Mouse (Mus musculus) megakaryocyte progenitor cell, adult 5-6 weeks (primary cell): ENCODE measurements around the gene Tunar. TPM values are rescaled to one million over a fixed set of nuclear protein-coding genes. Genes with fewer than 3 reads are reported as not detected.

ENCODE experiments used
- ATAC-seq: replicated peaks from 2 replicates; pipeline ENCODE4 v1.8.0; 2016; ENCODE audit warnings: mild to moderate bottlenecking, moderate TSS enrichment, inconsistent platforms; ENCODE audit not compliant: poor library complexity
- total RNA-seq, 2 experiments: library from RNA; stranded (forward) in 1 of 2; stranded (reverse) in 1 of 2; fragments of 157-497, 149-512 nt in 1 of 2; fragments of 200-1000 nt in 1 of 2; gene quantifications; 2 replicates each; pipeline versions ENCODE4 v1.2.3 to v1.2.4; 2015 to 2017

The Tunar gene
- total RNA-seq (2015) (not detected in 2 replicates), total RNA-seq (2017) (not detected in 2 replicates)

DNA sequence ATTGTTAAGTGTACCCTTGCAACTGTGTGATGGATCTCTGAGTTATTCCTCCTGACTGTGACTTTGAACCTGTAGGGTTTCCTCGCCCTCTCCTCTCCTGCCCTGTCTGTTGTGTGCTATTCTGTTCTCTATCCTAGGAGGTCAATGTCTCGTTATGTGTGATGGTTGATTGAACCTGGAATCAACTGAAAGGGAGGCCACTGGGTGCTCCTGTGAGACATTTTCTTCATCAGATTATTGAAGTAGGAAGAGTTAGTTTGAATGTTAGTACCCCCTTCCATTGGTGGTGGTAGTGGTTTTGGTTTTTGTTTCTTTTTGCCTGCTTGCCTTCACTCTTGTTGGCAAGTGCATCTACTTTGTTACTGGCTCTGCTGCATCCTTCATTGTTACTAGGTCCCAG is at the start of gene Tunar:
Gene Tunar, plus strand, starts transcription at position 301 of the 400 bp plus-strand sequence.
- no peak for ATAC-seq

DNA sequence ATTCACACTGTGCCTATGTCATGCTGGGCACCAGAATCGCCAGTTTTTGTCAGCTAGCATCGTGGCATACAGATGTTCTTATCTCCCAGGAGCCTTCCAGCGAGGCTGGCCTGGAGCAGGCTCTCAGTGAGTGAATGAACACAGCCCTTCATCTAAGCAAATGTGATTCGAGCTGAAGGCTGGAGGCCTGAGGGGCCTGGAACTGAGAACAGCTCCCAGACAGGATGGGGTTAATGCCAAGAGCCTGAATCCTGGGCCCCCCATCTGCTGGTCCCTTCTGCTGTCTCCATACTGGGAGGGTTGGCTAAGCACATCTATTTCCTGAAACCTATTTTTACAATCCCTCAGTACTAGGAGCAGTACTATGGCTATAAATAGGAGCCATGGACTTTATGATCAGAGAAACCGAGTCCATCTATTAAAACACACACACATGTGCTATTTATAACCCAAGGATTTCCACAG is 21.1 kb upstream of the Tunar start:
- ATAC-seq: no peak

DNA sequence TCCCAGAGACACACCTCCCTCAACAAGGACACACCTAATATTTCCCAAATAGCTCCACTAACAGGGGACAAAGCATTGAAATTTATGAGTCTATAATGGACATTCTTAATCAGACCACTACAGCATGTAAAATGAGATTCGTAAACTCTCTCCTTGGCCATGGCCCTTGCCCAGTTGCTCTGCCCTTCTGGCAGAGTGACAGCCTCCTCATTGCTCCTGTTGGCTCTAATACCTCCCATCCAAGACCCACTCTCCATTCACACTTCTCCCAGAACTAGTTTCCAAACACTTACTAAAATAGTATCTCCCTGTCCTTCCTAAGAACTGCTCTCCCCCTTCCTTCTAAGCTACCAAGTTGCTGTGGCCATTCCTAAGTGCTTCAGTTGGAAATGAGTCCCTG is 19.3 kb upstream of the Tunar start:
- ATAC-seq: no peak

DNA sequence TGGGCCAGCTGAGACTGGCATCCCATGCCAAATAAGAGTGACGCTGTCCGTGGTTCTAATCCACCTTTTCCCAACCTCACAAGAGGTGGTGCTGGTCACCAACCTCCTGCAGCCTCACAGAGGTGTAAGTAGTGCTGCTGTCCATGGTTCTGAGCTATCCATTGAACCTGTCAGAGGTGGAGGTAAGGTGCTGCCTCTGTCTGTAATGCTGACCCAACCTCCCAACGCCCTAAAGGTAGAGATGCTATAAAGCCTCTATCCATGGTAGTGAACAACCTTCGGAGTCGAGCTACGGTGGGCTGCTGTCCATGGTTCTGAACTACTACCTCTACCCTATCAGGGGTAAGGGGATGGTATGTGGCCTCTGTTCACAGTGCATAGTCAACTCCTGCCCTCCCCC is 11.5 kb upstream of the Tunar start:
- peak; percentile 57; the same call in 1 of the 2 replicates for ATAC-seq

DNA sequence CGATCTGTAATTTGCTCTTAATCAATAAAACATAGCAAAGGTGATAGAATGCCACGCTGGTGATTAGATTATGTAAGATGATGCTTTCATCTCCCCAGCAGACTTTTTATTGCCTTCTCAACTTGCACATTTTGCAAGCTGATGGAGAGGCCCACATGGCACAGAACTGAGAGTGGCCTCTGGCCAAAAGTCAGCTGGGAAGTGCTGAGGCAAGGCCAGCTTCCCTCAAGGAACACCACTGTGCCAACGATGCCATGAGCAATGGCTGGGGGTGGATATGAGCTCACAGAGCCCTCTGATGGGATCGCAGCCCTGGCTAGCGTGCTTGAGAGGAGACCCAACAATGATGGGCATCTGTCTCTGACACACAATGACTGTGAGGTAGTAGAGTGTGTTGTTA is 6.6 kb upstream of the Tunar start:
- no peak for ATAC-seq

DNA sequence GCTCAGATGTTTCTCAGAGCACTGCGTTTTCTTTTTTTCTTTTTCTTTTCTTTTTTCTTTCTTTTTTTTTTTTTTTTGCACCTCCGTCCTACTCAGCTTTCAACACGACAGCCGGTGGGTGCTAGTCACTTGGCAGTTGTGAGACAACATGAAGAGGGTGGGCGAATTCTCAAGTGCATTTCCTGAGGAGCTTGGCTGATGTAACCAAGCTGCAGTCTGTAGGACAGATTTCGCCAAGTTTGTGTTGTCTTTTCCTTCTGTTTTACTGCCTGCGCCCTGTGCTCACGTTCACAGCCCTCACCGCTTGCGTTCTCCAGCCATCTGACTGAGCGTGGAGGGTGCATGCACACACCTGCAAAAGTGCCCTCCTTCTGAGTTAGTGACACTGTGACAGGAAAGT is 5.3 kb upstream of the Tunar start:
- ATAC-seq: no peak

DNA sequence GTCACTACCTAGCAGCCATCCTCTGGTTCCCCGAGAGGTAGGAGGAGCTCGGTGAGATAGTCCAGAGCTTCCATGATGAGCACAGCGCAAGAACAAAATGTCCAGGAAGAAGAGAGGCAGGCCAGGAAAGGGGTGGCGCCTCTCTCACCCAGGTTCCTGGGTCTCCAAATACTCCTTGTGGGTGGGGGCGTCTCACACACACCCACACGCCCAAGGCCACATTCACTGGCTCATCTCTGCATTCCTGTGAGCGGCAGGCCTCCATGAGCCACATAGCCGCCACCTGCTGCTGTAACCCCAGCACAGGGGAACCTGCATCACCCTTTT is 2.4 kb downstream of the Tunar start:
- no peak for ATAC-seq

DNA sequence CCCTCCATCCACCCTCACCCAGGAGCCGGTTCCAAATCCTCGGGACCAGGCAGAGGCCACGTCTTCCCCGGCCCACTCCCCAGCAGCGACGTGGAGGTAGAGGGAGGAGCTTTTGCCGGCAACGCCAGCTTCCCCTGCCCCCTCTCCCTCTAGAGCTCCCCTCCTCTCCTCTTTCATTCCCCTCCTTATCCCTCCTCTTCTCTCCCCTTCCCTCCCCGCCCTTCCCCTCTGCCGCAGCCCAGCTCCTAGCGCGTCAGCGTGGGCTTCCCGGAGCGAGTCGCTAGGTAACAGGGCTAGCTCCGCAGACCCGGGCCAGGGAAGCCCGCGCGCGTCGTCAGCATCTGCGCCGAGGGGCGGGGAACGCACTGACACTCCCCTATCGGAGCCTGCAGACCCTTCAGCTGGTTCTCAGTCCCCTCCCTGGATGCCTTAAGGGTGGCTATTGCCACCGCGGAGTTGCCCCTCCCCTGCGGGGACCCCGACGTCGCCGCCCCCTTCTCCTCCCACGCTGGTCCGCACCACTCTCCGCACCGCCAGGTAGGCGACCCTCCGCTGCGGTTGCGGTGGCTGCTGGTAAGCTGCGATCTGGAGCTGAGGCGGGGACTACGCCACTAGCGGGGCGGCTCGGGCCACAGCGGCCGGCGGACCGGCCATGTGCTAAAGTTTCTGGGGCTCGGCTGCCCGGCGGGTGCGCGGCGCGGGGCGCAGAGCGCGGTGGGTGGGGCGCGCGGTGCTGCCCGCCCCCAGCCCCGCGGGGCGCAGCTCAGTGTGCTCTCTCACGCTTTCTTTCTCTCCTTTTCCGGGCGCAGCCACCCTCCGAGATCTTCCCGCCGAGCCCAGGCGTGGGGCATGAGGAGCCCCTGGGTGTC is 3.0 kb downstream of the Tunar start:
- no peak for ATAC-seq

DNA sequence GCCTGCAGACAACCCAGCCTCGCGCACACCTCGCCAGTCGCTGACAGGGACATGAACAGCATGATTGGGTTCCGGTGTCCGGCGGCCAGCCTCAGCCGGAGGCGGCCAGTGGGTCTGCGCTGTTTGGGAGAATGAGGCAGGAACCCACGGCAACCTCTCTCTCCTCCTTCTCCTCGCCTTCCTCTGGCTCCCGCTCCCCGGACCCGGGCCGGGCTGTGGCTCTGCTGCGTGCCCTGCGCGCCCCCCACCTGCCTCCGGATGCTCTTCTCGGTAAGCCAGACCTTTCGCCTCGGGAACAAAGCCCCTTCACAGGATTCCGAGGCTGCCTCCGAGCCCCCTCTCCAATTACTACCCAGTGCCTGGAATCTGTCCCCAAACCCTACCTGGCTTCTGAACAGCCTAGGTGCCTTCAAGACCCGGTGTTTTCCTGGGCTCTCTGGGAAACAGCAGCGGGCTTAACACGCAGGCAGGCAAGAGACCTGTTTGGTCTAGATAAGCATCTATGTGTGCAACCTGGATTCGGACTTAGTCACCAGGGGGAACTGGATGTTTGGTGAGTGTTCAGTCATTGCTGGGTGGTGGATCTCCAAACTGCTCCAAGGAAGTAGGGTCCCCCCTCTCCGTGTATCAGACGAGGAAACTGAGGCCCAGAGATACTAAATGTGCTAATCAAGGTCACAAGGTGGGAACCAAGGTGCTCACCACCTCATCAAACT is 3.8 kb downstream of the Tunar start:
- ATAC-seq: no peak

DNA sequence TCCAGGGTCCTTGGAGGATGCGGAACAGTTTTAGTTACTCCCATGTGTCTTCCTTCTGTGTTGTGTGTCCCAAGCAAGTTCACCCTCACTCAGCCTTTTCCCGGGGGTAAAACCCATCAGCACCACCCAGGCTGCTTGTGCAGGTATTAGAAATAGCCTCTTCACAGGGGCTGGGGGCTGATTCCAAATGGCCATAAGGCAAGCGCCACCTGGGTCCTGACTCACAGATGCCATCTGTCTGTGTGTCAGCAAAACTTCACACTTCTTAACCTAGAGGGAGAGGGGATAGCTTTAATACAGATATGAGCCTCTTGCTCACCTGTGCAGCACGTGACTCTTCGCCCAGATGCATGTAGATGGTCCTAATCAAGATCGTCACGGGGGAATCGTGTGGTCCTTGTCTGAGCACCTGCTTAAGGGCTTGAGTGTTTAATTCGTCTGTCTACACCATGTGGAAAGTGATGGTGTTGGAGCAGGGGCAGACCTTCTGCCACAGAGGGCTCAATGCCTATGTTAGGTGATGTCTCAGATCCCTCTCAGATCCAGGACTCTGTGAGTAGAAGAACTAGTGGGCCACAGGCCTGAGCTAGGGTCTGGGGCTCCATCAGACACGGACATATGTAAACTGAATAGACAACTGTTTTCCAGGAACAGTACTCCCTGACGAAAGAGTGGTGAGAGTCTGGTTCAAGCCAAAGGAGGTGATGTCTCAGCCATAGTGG is 4.7 kb downstream of the Tunar start:
- no peak for ATAC-seq

DNA sequence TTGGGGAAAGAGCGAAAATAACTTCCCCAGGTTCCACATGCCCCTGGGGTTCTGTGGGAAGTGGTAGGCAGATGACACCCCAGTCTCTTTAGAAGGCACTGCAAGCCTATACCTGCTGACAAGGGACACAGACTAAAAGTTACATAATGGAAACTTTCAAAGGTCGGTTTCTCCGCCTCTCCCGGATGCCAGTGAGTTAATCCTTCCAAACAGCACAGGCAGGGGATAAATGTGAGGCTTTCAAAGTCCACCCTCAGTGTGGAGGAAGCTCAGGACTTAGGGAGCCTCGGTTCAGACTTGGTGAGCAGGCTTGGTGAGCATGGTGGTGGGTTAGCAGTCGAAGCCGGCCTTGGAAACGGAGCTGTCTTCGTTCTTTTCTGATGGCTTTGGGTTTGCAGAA is 7.9 kb downstream of the Tunar start:
- no peak for ATAC-seq

DNA sequence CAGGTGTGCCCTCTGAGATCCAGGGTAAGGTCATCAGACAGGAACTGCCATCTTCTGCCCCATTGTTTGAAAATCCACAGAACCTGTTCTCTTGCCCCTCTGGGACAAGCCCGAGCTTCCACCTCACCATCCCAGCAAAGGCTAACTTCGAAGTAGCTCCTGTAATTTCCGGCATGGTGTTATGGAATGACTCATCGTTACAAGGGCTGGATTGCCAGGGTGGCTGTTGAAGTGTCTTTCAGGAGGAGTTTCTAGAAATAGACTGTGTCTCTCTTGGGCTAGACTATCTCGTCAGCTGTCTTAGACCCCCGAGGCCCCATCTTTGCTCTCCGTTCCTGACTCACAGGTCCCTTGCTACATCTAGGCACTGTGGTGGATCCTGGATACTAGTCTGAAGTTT is 10.8 kb downstream of the Tunar start:
- ATAC-seq: no peak

DNA sequence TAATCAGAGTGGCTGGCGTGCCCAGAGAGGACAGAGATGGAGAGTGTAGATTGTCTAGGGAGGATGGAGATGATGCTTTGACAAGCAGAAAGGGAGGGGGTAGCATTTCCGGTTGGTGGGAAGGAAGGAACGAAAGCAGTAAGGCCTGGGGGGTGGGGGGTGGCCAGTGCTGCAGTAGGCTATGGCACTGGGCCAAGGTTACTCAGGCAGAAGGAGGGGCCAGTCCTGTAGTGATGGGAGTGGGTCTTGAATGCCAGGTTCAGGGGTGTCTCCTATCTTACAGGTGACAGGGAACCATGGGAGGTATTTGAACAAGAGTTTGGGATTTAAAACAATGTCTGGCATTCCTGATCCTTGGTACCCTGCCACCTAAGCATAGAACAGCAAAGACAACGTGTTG is 13.2 kb downstream of the Tunar start:
- ATAC-seq: no peak

DNA sequence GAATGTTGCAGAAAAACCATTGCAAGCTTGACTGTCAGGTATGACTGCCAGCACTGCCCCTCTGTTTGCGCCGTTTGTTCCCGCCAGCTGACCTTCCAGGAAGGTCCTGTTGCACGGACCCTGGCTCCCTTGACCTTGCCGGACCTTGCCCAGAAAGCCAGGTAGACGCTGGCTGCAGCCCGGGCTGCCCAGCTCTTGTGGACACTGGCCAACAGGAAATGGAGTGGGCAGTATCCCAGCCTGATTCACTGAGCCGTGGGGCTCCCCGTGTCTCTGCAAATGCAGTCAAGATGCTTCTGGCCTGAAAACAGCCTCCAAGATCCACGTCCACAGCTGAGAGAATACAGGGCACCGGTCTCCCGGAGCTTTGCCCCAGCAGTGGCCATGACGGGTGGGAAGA is 13.6 kb downstream of the Tunar start:
- ATAC-seq: no peak

DNA sequence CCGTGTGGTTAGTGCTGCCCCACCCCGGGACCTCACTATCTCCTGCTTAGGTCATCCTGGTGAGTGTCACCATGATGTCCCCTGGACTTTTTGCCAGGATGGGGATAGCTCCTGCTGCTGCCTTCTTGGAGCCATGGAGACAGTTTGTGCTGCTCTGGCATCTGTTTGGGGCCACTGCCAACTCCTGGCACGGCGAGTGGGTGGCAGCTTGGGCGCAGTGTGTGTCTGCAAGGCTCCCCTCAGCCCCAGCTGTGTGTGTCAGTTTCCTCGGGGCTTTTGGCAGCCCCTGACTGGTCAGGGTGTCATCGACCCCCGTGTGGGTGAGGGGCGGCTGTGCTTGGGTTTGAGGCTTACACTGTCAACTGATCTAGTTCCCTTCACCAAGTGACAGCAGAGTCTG is 20.6 kb downstream of the Tunar start:
- ATAC-seq: no peak

DNA sequence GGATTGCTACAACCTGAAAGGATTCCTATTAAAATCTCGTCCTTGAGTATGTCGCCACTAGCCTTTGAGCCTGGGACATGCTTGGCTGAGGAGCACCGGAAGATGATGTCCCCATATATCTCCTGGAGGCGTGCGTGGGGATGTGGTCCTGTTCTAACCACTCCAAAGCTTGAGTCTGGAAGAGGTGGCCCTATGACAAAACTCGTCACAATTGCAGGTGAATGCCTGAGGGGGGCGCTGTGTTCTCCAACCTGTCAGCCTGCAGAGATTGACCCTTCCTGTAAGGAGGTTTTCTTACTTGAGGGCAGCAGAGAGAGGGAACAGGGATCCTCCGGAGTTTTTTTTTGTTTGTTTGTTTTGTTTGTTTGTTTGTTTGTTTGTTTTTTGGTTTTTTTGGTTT is 21.1 kb downstream of the Tunar start:
- no peak for ATAC-seq

DNA sequence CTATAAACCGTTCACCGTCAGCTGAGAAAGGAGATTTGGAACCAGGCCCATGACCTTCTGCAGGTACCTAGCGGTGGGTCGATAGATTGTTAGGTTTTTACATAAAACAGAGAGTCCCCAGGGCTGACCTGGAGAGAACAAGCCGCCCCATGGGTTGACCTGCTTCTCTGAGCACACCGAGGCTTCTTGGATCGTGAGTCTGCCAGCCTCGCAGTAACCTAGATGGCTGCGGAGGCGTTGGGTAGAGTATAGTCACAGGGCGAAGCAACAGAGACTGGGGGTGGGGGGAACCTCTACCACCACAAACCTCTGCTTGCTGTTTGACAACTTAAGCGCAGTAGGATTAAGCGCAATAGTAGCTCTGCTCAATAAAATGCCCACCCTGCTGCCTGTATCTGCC is 23.1 kb downstream of the Tunar start:
- no peak for ATAC-seq

DNA sequence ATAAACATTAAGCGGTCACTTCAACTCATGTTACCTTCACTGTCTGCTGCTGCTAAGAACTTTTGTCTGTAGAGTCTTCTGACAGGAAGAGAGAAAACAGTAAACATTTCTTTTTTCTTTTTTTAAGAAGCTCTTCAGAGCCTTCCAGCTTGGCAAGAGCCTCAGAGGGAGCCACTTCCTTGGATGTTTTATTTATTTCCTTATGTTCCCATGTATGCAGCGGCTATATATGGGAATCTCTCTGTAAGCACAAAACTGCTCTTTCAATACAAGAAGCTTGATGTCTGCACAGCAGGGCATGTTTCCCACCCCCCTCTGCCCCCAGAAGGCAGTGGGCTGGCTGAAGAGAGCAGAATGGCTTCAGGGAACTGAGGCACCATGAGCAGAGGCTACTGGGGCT is 30.0 kb downstream of the Tunar start:
- no peak for ATAC-seq

DNA sequence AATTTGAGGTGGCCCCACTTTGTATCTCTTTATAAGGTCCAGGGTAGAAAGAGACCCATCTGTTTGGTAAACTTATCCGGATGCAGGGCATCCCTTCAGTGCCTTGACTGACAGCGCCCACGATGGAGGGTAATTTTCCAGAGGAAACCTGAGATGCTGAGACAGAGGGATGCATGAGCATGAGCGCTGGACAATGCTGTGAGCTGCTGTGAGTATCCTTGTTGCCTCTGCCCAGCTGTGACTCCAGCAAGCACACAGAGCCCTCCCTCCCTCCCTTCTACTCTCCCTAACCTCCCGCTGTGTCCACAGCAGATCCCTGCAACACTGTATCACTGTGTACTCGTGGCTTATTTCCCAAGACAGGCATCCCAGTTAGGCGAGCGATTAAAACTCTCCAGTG is 40.9 kb downstream of the Tunar start:
- ATAC-seq: no peak

DNA sequence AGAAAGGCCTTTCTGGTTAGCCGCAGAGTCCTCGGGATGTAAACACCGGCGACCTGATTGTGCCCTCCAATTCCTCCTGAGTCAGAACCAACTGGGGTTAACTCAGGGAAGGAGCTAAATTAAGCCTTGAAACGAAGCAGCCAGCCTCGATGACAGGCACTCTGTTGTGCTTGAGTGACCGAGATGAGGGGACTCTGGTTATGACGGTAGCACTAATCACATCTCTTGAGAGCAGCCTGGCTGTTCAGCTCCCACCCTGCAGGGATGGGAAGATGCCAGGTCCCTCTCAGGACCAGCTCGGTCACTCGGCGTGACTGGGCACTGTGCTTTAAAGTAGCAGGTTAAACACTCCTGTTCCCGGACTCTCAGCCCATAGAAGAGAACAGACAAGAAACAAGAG is 43.3 kb downstream of the Tunar start:
- no peak for ATAC-seq

DNA sequence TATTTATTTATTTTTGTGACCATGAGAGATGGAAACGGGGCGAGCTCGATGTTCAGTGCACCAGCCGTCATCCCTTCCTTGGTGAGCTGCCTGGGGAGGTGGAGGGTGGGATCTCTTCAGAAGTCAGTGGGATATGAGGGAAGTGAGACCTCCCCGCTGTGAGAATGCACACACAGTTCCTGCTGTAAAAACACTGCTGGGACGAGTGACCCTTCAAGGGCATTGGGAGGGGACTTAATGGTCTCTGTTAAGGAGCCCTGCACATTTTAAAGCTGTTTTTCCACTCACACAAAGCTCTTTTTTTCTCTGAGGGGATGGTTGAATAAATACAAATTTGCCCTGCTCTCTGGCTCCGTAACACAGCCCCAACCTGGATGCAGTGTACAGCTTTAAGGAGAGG is 49.1 kb downstream of the Tunar start:
- ATAC-seq: no peak

DNA sequence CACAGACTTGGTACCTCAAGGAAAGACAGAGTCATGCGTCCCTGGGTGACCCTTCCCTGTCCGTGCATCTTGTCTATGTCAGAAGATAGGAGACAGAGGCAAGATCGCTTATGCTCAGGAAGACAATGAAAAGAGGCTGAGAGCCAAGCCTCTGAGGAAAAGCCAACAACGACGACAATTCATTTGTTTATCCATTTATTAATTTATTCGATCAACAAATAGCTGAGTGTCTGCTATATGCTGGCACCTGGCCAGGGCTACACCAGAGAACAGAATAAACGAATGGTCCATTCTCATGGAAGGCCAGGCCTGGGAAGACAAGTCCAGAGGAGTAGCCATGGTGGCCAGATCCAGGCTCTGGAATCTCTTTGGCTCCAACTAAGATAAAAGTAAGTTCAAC is 61.0 kb downstream of the Tunar start:
- no peak for ATAC-seq
